Mouse (Mus musculus) c-Kit-negative CD71-positive TER-119-positive erythroid progenitor cells, embryonic 14.5 days (primary cell): ENCODE data around the gene Olfr469.
"Not testable (repeated sequence)": the region's sequence is repeated elsewhere in the genome, so short reads cannot be mapped to it uniquely, and the experiment has no call there.

Source experiments
- DNase-seq: peaks from one replicate; pipeline ENCODE4 v3.0.0-alpha.2; 2013; ENCODE audit warnings: low read depth, low spot score

Gene Olfr469

DNA sequence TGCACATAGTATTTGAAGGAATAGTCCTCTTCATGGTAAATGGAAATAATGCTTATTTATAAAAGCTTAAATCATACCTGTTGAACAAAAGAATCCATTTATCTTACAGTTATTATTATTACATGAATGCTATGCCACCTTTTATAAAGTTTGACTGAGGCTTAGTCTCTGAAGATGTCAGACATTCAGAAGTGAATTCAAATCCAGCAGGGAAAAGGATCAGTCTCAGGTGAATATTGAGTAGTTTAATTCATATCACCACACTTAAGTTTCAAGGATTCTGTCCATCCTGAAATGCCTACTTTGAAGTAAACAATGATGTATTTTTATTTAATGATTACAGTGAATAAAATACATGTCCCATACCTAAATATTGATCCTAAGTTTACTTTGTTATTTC lies at the start of gene Olfr469:
Gene Olfr469, minus strand, starts transcription at position 101 of the 400 bp plus-strand sequence.
- DNase-seq = not testable (repeated sequence)

DNA sequence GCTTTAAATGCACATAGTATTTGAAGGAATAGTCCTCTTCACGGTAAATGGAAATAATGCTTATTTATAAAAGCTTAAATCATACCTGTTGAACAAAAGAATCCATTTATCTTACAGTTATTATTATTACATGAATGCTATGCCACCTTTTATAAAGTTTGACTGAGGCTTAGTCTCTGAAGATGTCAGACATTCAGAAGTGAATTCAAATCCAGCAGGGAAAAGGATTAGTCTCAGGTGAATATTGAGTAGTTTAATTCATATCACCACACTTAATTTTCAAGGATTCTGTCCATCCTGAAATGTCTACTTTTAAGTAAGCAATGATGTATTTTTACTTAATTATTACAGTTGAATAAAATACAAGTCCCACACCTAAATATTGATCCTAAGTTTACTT lies 22.0 kb upstream of the Olfr469 start, which contains the start of gene Olfr470:
Gene Olfr470, minus strand, starts transcription at position 101 of the 400 bp plus-strand sequence.
- DNase-seq = not testable (repeated sequence)

DNA sequence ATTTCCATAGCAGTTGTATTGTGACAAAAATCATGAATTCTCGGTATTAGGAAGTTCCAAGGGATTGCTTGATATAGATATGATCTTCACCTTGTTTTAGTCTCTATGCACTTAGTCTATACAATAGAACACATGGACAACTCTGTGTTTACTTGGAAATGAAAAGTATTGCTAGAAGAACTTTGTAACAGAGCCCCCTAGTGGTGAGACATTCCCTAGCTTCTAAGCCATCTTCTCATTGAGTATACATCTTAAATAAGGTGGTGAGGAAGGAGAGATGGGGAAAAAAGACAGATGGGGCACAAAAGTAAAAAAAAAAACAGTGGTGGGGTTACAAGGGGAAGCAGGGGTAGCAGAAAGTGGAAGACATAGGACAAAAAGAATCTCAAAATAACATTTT lies 16.4 kb upstream of the Olfr469 start:
- no peak for DNase-seq

GRCm38 (mm10) chr7:107823867-107824266 lies 1.5 kb downstream of the Olfr469 start:
- not testable (repeated sequence) for DNase-seq

DNA sequence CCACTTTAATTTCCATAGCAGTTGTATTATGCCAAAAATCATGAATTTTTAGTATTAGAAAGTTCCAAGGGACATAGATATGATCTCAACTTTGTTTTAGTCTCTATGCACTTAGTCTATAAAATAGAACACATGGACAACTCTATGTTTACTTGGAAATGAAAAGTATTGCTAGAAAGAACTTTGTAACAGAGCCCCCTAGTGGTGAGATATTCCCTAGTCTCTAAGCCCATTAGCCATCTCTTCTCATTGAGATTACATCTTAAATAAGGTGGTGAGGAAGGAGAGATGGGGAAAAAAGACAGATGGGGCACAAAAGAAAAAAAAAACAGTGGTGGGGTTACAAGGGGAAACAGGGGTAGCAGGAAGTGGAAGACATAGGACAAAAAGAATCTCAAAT lies 5.9 kb downstream of the Olfr469 start:
- no peak for DNase-seq

- no peak for DNase-seq
Measured at GRCm38 (mm10) chr7:107811963-107812362, 13.4 kb downstream of the Olfr469 start, which contains the start of gene Olfr467. Gene Olfr467, plus strand, starts transcription at chr7:107812263.

DNA sequence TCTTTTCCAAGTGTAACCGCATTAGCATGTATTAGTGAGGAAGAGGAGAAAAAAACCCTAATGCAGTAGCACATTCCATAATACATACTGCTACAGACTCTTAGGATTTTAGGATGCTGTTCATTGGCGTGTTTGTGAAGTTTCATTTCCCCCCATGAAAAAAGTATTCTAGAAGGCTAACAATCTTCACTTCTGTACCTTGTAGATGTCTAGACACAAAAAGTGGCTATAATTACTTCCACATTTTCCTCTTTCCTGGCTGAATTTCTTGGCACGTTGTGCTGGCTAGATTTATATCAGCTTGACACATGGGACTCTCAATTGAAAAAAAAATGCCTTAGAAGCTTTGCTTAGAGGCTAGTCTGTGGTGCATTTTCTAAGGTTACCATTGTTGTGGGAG lies 23.2 kb downstream of the Olfr469 start:
- DNase-seq = no peak

DNA sequence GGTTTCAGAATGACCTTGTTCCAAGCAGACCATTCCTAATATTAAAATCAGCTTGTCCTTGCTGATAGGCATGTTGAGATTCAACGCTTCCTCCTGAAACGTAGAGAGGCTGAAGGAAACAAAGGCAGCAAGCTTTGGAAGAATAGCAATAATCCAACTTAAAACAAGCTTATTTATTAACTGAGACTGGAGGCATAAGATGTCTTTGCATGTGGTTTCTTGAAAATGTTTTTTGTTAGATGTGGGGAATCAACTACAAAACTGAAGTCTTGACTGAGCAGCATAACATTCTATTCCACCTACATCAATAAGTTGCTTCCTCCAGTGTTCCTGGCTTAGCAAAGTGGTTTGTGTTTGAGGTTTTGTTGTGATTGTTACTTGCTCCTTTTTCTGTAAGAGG lies 24.2 kb downstream of the Olfr469 start, which contains the start of gene Ovch2:
Gene Ovch2, minus strand, starts transcription at position 101 of the 400 bp plus-strand sequence.
- no peak for DNase-seq

- no peak for DNase-seq
Measured at GRCm38 (mm10) chr7:107796500-107796899, 28.8 kb downstream of the Olfr469 start.

DNA sequence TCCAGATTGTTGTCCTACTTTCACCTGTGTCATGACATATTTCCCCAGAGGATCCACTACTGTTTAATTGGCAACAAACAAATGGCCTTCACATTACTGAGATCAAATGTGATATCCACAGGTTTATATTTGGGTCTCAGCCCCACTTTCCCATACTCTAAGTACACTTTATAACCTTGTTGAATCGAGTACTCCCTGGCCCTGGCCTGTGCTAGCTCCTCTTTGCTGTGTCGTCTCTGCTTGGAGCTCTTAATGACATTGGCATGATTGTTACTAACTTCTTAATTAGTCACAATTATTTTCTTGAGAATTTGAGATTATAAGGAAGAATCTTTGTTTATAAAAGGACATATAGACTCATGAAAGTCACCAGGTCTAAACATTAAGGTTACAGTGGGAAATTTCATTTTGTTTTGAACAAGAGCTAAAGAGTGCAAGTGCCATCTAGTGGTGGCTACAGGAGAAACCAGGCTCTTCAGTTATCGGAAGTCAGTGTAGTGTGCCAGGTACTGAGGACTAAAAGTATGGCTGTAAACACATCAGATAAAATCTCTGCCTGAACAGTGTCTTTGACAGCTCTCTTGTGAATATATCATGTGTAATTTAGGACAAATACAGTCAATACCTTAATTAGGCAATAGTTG lies 37.2 kb downstream of the Olfr469 start:
- DNase-seq = no peak

GRCm38 (mm10) chr7:107779611-107780010 lies 45.7 kb downstream of the Olfr469 start:
- no peak for DNase-seq

DNA sequence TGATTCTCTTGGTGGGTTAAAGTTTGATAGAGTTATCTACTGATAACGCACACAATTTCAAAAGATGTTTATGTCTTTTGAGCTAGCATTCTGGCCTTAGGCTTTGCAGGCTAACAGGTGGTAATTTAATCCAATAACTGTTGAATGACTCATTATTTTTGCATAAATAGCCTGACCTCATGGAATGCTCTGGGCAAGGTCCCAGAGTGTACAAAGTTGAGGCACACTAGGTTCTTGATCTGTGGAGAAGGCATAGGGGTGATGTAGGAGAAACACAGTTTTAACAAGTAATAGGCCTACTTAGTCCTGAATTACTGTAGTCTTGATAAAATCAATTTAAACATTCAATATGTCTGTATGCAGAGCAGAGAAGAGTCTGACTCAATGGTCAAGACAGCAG lies 47.1 kb downstream of the Olfr469 start:
- no peak for DNase-seq

DNA sequence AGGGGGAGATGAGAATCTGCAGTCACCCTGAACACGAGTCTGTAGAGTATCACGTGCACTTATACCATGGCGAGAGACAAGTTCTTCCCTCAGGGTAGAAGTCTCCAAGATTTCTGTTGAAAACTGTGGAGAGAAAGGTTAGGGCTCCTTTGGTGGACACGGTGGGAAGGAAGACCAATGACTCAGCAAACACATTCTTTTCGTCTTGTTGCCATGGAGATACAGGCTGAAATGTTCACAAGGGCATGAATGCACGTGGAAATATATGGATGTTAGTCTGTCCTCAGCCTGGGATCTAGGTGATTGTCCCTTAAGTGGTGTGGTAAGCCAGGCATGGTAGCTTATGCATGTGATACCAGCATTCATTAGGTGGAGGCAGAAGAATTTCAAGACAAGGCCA lies 54.5 kb downstream of the Olfr469 start:
- no peak for DNase-seq
